In the genomic region with DNA sequence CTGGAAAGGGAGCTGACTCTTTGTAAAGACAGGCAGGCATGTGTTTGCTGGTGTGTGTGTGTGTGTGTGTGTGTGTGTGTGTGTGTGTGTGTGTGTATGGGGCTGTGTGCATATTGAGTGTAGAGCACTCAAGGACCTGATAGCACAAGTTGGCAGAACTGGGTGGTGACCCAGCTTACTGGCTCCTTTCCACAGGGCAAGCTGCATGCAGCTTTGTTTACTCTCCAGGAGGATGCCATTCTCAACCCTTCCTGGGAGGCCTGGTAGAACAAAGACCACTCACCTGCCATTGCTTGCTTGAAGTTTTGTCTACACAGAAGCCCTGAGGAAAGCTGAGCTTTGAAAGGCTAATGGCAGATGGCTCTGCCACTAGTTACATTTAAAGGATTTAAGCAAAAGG, we compare ENCODE assay signal across 15 mouse cellular contexts.
DNase-seq lines count a peak whose midpoint lies in the region; ATAC-seq lines count a peak whose summit lies in the region.
"Had no signal": no experiment of that assay in that cellular context is flagged by ENCODE, and none has a peak within 500 bp of the region (broad histone marks: within the 10 kb centered on the region; RNA-seq: fewer than 3 reads in every experiment).

No protein-coding gene starts in this region.

- intact Hi-C loops in heart, postnatal 25 days (cut with DNase I) = no loop called here

- no peaks in the 10 kb centered on the region for H3K36me3 ChIP-seq in hindbrain, embryonic 16.5 days (ENCODE audit: control insufficient read depth, insufficient read depth, low read length)
- H3K36me3 ChIP-seq: embryonic facial prominence, embryonic 15.5 days; heart, embryonic 15.5 days had no signal

- H3K9ac ChIP-seq in hindbrain, embryonic 16.5 days (ENCODE audit: low read depth, low read length) = no peak overlapping the region
- H3K9ac ChIP-seq: embryonic facial prominence, embryonic 15.5 days; heart, embryonic 15.5 days had no signal

- peak; percentile 39 for DNase-seq in heart, adult 8-10 months (ENCODE audit: low spot score)
- no peak for DNase-seq in heart, postnatal 25 days (ENCODE audit: low spot score)
- DNase-seq in ZHBTc4 (ENCODE audit: low read depth, low spot score) = peak; percentile 50
- DNase-seq in lung, postnatal 25 days (ENCODE audit: low spot score) = peak; percentile 42
- no peak for DNase-seq in gastrocnemius, postnatal 4 days (ENCODE audit: low spot score in 2 of 2)
- DNase-seq: kidney, postnatal 10 days; layer of hippocampus, postnatal 36 days; thymus, adult 18-20 months had no signal

- H3K4me2 ChIP-seq in hindbrain, embryonic 16.5 days (ENCODE audit: low read length) = no peak overlapping the region
- H3K4me2 ChIP-seq: embryonic facial prominence, embryonic 15.5 days; heart, embryonic 15.5 days had no signal

- no peaks in the 10 kb centered on the region; the same call in 1 of the 2 replicates for H3K4me1 ChIP-seq in hindbrain, embryonic 16.5 days (ENCODE audit: control insufficient read depth, insufficient read depth, low read depth, low read length)
- H3K4me1 ChIP-seq: embryonic facial prominence, embryonic 15.5 days; heart, embryonic 15.5 days had no signal

- H3K9me3 ChIP-seq in hindbrain, embryonic 16.5 days (ENCODE audit: control insufficient read depth, low read length) = no peaks in the 10 kb centered on the region
- H3K9me3 ChIP-seq: embryonic facial prominence, embryonic 15.5 days; heart, embryonic 15.5 days had no signal

- peak; percentile 23; the same call in 1 of the 2 replicates for ATAC-seq in erythroblast, adult 5-6 weeks (replicated peaks; ENCODE audit: low FRiP score, poor library complexity, severe bottlenecking)
- no peak for ATAC-seq in hindbrain, embryonic 16.5 days
- ATAC-seq: CD4-positive, CD25-positive, alpha-beta regulatory T cell, adult 4 months; inflammation-experienced regulatory T-cells, adult 6 months; Patski had no signal

- H3K27me3 ChIP-seq in hindbrain, embryonic 16.5 days (replicated peaks; ENCODE audit: control insufficient read depth, insufficient read depth, low read length) = no peaks in the 10 kb centered on the region
- H3K27me3 ChIP-seq: embryonic facial prominence, embryonic 15.5 days; heart, embryonic 15.5 days; Patski had no signal

- no peak overlapping the region for H3K27ac ChIP-seq in hindbrain, embryonic 16.5 days (ENCODE audit: low read depth, low read length)
- H3K27ac ChIP-seq: embryonic facial prominence, embryonic 15.5 days; heart, embryonic 15.5 days had no signal

- H3K4me3 ChIP-seq in hindbrain, embryonic 16.5 days (ENCODE audit: low read length) = no peak overlapping the region
- H3K4me3 ChIP-seq: embryonic facial prominence, embryonic 15.5 days; heart, embryonic 15.5 days had no signal

Comparison
In these comparisons a context has a peak if more than half of its experiments do, and no peak if none do; other contexts are left out.
1. DNase-seq: peak in heart, adult 8-10 months (single experiment), ZHBTc4 (single experiment) and lung, postnatal 25 days (single experiment); none in heart, postnatal 25 days (single experiment) and gastrocnemius, postnatal 4 days (0 of 2).